Mouse (Mus musculus) stomach, postnatal 0 days (tissue): ENCODE measurements around the gene Gm17324. TPM values are rescaled to one million over a fixed set of nuclear protein-coding genes. Genes with fewer than 3 reads are reported as not detected.
"Not testable (repeated sequence)": the region's sequence is repeated elsewhere in the genome, so short reads cannot be mapped to it uniquely, and the experiment has no call there.

Source experiments
- ATAC-seq: fragments of 200-750 bp; cut with Nextera tagmentation; 2 replicates; pipeline ENCODE4 v1.8.0; 2017; ENCODE audit not compliant: low FRiP score, low TSS enrichment
- DNase-seq: peaks from one replicate; pipeline ENCODE4 v3.0.0-alpha.2; 2016; ENCODE audit warnings: low spot score
- H3K27ac ChIP-seq: fragments of 300-500 bp; sonication (generic); replicated peaks from 2 replicates; pipeline ENCODE4 v1.5.1; 2014; ENCODE audit warnings: mild to moderate bottlenecking, control low read depth
- H3K27me3 ChIP-seq: fragments of 300-500 bp; sonication (generic); 2 replicates; pipeline ENCODE4 v1.6.1; 2014; ENCODE audit warnings: low read length; ENCODE audit not compliant: control insufficient read depth, insufficient read depth
- H3K36me3 ChIP-seq: fragments of 300-500 bp; sonication (generic); 2 replicates; pipeline ENCODE4 v1.6.1; 2014; ENCODE audit warnings: low read length, mixed read lengths; ENCODE audit not compliant: control insufficient read depth, insufficient read depth
- H3K4me1 ChIP-seq: fragments of 300-500 bp; sonication (generic); replicated peaks from 2 replicates; pipeline ENCODE4 v1.6.1; 2014; ENCODE audit warnings: antibody characterized with exemption; ENCODE audit not compliant: control insufficient read depth, insufficient read depth
- H3K4me2 ChIP-seq: fragments of 300-500 bp; sonication (generic); replicated peaks from 2 replicates; pipeline ENCODE4 v1.6.1; 2014; ENCODE audit warnings: low read depth, mild to moderate bottlenecking, control low read depth, moderate library complexity
- H3K4me3 ChIP-seq: fragments of 300-500 bp; sonication (generic); 2 replicates; pipeline ENCODE4 v1.5.1; 2014; ENCODE audit warnings: low read depth, low read length, control low read depth
- H3K9ac ChIP-seq: fragments of 300-500 bp; sonication (generic); 2 replicates; pipeline ENCODE4 v1.6.1; 2014; ENCODE audit warnings: mild to moderate bottlenecking, low read length, control low read depth, mixed read lengths
- H3K9me3 ChIP-seq: fragments of 300-500 bp; sonication (generic); 2 replicates; pipeline ENCODE4 v1.6.1; 2016; ENCODE audit warnings: low read length; ENCODE audit not compliant: control insufficient read depth
- CTCF ChIP-seq: IDR thresholded peaks from 2 replicates; pipeline ENCODE4 v1.5.1; 2016; ENCODE audit warnings: antibody characterized with exemption, low read depth, mild to moderate bottlenecking, moderate library complexity
- EP300 ChIP-seq: optimal IDR thresholded peaks from 2 replicates; pipeline ENCODE3; 2016; ENCODE audit warnings: antibody characterized with exemption
- WGBS: fragments of 180-500 bp; shearing (Covaris S2); extraction: QIAGEN DNeasy Blood & Tissue Kit; methylation state at CpG from one replicate; pipeline ENCODE4 v1.1.7; 2014; 5-methylcytosine and 5-hydroxymethylcytosine counted together
- polyA plus RNA-seq: library from polyadenylated mRNA; unstranded; fragments of >200 nt; fragmentation: Nextera tagmentation; extraction: Ambion mirVana; gene quantifications from 2 replicates; pipeline ENCODE4 v1.2.1, GENCODE M21; 2015

The Gm17324 gene
- 0.72 and 1.1 TPM in 2 replicates for polyA plus RNA-seq

DNA sequence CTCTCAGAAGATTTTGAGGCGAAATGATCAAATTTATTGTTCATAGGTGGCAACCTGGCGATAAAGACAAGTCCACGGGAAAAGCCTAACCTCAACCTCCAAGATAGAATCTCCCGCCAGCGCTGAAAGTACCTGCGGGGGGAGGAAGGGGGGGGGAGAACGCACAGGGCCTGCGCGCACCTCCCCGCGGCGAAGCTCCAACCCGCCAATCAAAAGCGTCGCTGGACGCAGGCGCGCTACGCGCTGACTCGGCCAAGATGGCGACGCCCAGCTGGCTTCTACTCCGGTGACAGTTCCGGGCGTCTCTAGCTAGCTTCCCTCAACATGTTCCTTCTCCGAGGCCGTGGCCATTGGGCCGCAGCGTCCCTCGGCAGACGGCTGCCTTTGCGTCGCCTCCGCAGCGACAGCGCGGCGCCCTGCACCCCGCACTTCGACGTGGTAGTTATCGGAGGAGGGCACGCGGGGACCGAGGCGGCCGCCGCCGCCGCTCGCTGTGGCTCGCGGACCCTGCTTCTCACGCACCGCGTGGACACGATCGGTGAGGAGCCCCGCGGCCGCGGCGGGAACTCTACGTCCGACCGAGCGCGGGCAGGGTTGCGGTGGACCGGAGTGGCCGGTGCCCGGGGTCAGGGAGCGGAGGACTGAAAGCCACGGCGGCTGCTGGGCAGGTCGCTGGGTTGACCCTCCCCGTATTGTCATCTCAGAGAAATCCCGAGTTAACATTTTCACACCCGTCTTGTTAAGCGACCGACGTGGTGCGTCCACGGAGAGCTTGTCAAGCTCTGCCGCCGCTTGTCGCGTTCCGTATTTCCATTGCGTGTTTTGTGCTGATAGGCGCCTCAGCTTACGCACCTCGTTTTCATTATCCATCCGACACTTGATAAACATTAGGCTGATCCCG is at the start of gene Gm17324, which contains the start of gene Mto1:
Gene Gm17324 (minus strand): TSS at position 814 of the 901 bp plus-strand sequence.
Gene Mto1 (plus strand): TSS at position 236 of the 901 bp plus-strand sequence.
- TF ChIP-seq CTCF (no peak; the same call in 1 of the 2 replicates), EP300 (no peak)
- peak within 1 kb of the TSS; percentile 95 for H3K27ac ChIP-seq
- ATAC-seq, result peak; percentile 96
- peak; percentile 94 for DNase-seq
- H3K4me3 ChIP-seq, result peak within 1 kb of the TSS; percentile 97
- WGBS, result under 1% methylated on average over 88 of the region's 96 CpGs
- no peaks in the 10 kb centered on the region for H3K27me3 ChIP-seq
- no peaks in the 10 kb centered on the region for H3K9me3 ChIP-seq
- peak within 1 kb of the TSS; percentile 70 for H3K4me2 ChIP-seq
- H3K9ac ChIP-seq, result peak within 1 kb of the TSS; percentile 90
- no peaks in the 10 kb centered on the region for H3K4me1 ChIP-seq
- peaks cover 7% of the 10 kb centered on the region for H3K36me3 ChIP-seq

GRCm38 (mm10) chr9:78493171-78493570 is 44.6 kb upstream of the Gm17324 start:
- H3K36me3 ChIP-seq, result no peaks in the 10 kb centered on the region
- no peak overlapping the region for H3K9ac ChIP-seq
- H3K27me3 ChIP-seq, result no peaks in the 10 kb centered on the region
- TF ChIP-seq CTCF, result no peak
- no peak for TF ChIP-seq EP300
- no peaks in the 10 kb centered on the region for H3K9me3 ChIP-seq
- no peak for DNase-seq
- WGBS, result 80% methylated on average over 7 of the region's 7 CpGs
- no peak for ATAC-seq
- H3K4me3 ChIP-seq, result no peak overlapping the region
- H3K4me2 ChIP-seq, result no peak overlapping the region
- H3K4me1 ChIP-seq, result no peaks in the 10 kb centered on the region
- H3K27ac ChIP-seq, result no peak overlapping the region

DNA sequence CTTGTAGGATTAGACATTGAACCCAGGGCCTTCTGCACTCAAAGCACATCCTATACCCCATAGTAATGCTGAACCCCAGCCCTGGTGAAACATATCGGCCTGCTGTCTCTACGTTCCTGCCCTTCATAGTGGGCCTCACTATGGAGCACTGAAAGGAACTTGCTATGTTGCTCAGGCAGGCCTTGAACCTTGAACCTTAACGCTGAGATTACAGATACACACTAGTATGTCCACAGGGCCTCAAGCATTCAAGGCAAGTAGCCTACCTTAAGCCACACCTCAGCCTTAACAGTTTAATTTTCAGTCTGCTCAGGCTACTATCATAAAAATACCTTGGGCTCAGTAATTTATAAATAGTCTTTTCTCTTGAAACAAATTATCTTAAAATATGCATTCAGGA is 43.7 kb upstream of the Gm17324 start:
- H3K4me3 ChIP-seq, result no peak overlapping the region
- WGBS, result 90% methylated on average over 3 of the region's 3 CpGs
- H3K9me3 ChIP-seq, result no peaks in the 10 kb centered on the region
- no peaks in the 10 kb centered on the region for H3K36me3 ChIP-seq
- ATAC-seq (no peak), DNase-seq (no peak)
- no peak overlapping the region for H3K4me2 ChIP-seq
- TF ChIP-seq EP300 (no peak), CTCF (no peak)
- H3K27ac ChIP-seq, result no peak overlapping the region
- H3K27me3 ChIP-seq, result no peaks in the 10 kb centered on the region
- no peaks in the 10 kb centered on the region for H3K4me1 ChIP-seq
- H3K9ac ChIP-seq, result no peak overlapping the region

DNA sequence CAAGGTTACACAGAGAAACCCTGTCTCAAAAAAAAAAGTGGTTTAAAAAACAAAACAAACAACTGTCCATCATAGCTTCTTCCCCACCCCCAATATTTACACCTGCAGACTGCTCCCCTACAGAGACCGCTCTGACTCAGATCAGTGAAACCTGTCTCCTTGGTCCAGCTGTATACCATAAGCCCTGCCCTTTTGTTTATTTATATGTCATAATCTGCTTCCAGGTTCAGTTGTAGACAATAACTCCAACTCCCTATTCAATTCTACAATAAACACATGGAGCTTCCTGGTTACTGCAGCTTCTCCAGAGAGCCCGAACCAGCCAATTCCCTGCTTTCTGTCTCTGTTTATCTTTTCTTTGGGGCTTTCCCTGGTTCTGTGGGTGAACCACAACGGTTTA is 42.6 kb upstream of the Gm17324 start:
- WGBS, result 42% methylated on average over 3 of the region's 3 CpGs
- DNase-seq (no peak), ATAC-seq (peak; percentile 36; the same call in 1 of the 2 replicates)
- Histone ChIP-seq H3K9ac (no peak overlapping the region), H3K36me3 (no peaks in the 10 kb centered on the region), H3K4me2 (no peak overlapping the region), H3K4me3 (no peak overlapping the region), H3K9me3 (no peaks in the 10 kb centered on the region), H3K4me1 (no peaks in the 10 kb centered on the region), H3K27me3 (no peaks in the 10 kb centered on the region), H3K27ac (no peak overlapping the region)
- TF ChIP-seq CTCF (no peak), EP300 (no peak)

GRCm38 (mm10) chr9:78488890-78489420 is 40.4 kb upstream of the Gm17324 start, which contains the start of gene Eef1a1:
Eef1a1 (minus strand) TSS chr9:78489151.
- Histone ChIP-seq H3K9ac (peak within 1 kb of the TSS; percentile 69), H3K27ac (peak within 1 kb of the TSS; percentile 61), H3K4me3 (peak within 1 kb of the TSS; percentile 42), H3K4me1 (no peaks in the 10 kb centered on the region), H3K4me2 (peak within 1 kb of the TSS; percentile 65), H3K27me3 (no peaks in the 10 kb centered on the region), H3K9me3 (no peaks in the 10 kb centered on the region), H3K36me3 (no peaks in the 10 kb centered on the region)
- 3% methylated on average over 17 of the region's 20 CpGs for WGBS
- ATAC-seq, result peak; percentile 76
- DNase-seq, result peak; percentile 82
- TF ChIP-seq EP300, result no peak
- TF ChIP-seq CTCF, result no peak

- not testable (repeated sequence) for H3K27ac ChIP-seq, H3K4me2 ChIP-seq, H3K9ac ChIP-seq, H3K36me3 ChIP-seq, H3K27me3 ChIP-seq, H3K4me1 ChIP-seq, H3K4me3 ChIP-seq, ATAC-seq, DNase-seq, H3K9me3 ChIP-seq
- WGBS, result 84% methylated on average over 5 of the region's 5 CpGs
Observed at GRCm38 (mm10) chr9:78488021-78488420, 39.4 kb upstream of the Gm17324 start.
